Mouse (Mus musculus) neural tube, embryonic 11.5 days (tissue): Measurements from ENCODE around the gene Samd15. TPM values are rescaled to one million over a fixed set of nuclear protein-coding genes. Genes with fewer than 3 reads are reported as not detected.

Experiments
- ATAC-seq: fragments of 200-750 bp; cut with Nextera tagmentation; 2 replicates; pipeline ENCODE4 v1.8.0; 2017; ENCODE audit warnings: moderate number of reproducible peaks, mild to moderate bottlenecking, moderate TSS enrichment, moderate library complexity; ENCODE audit not compliant: insufficient read depth, low FRiP score, low TSS enrichment
- DNase-seq: peaks from one replicate; pipeline ENCODE4 v3.0.0-alpha.2; 2015; ENCODE audit warnings: low spot score
- H3K27ac ChIP-seq: fragments of 300-500 bp; sonication (generic); 2 replicates; pipeline ENCODE4 v1.5.1; 2014; ENCODE audit warnings: low read depth, mild to moderate bottlenecking, low read length
- H3K27me3 ChIP-seq: fragments of 300-500 bp; sonication (generic); 2 replicates; pipeline ENCODE4 v1.6.1; 2014; ENCODE audit warnings: mild to moderate bottlenecking, low read length, mixed read lengths; ENCODE audit not compliant: control insufficient read depth, insufficient read depth
- H3K36me3 ChIP-seq: fragments of 300-500 bp; sonication (generic); 2 replicates; pipeline ENCODE4 v1.6.1; 2014; ENCODE audit warnings: mild to moderate bottlenecking, low read length, moderate library complexity, mixed read lengths; ENCODE audit not compliant: control insufficient read depth, insufficient read depth
- H3K4me1 ChIP-seq: fragments of 300-500 bp; sonication (generic); 2 replicates; pipeline ENCODE4 v1.6.1; 2014; ENCODE audit warnings: low read length, mixed read lengths; ENCODE audit not compliant: control insufficient read depth, insufficient read depth
- H3K4me2 ChIP-seq: fragments of 300-500 bp; sonication (generic); 2 replicates; pipeline ENCODE4 v1.6.1; 2014; ENCODE audit warnings: low read depth, mild to moderate bottlenecking, moderate library complexity
- H3K4me3 ChIP-seq: fragments of 300-500 bp; sonication (generic); 2 replicates; pipeline ENCODE4 v1.5.1; 2014; ENCODE audit warnings: low read depth, low read length
- H3K9ac ChIP-seq: fragments of 300-500 bp; sonication (generic); 2 replicates; pipeline ENCODE4 v1.6.1; 2014; ENCODE audit warnings: mild to moderate bottlenecking, low read length
- H3K9me3 ChIP-seq: fragments of 300-500 bp; sonication (generic); 2 replicates; pipeline ENCODE4 v1.6.1; 2016; ENCODE audit warnings: low read length; ENCODE audit not compliant: control insufficient read depth
- WGBS: fragments of 180-500 bp; shearing (Covaris S2); extraction: QIAGEN DNeasy Blood & Tissue Kit; methylation state at CpG from one replicate; pipeline ENCODE4 v1.1.7; 2014; 5-methylcytosine and 5-hydroxymethylcytosine counted together
- polyA plus RNA-seq: library from polyadenylated mRNA; unstranded; fragments of >200 nt; fragmentation: Nextera tagmentation; extraction: Ambion mirVana; gene quantifications from 2 replicates; pipeline ENCODE4 v1.2.1, GENCODE M21; 2014

The Samd15 gene
- polyA plus RNA-seq, 1 experiment from 2014 or later: 1.8 TPM

- ATAC-seq: no peak
- H3K36me3 ChIP-seq: peaks cover 20% of the 10 kb centered on the region
- H3K9me3 ChIP-seq: no peaks in the 10 kb centered on the region
- H3K4me2 ChIP-seq: no peak overlapping the region
- H3K4me3 ChIP-seq: no peak overlapping the region
- no peak for DNase-seq
- no peaks in the 10 kb centered on the region for H3K27me3 ChIP-seq
- 98% methylated on average over 5 of the region's 5 CpGs for WGBS
- H3K9ac ChIP-seq: no peak overlapping the region
- no peak overlapping the region for H3K27ac ChIP-seq
- H3K4me1 ChIP-seq: no peaks in the 10 kb centered on the region
Observed at GRCm38 (mm10) chr12:87256629-87257028, 57.1 kb downstream of the Samd15 start.

- peaks cover 4% of the 10 kb centered on the region; the same call in 1 of the 2 replicates for H3K4me1 ChIP-seq
- no peak overlapping the region for H3K4me3 ChIP-seq
- no peak for DNase-seq
- no peak overlapping the region for H3K9ac ChIP-seq
- peaks cover 10% of the 10 kb centered on the region for H3K36me3 ChIP-seq
- 95% methylated on average over 8 of the region's 8 CpGs for WGBS
- H3K4me2 ChIP-seq: no peak overlapping the region
- no peak overlapping the region for H3K27ac ChIP-seq
- H3K9me3 ChIP-seq: no peaks in the 10 kb centered on the region
- no peaks in the 10 kb centered on the region for H3K27me3 ChIP-seq
- no peak for ATAC-seq
Observed at GRCm38 (mm10) chr12:87260562-87260961, 61.0 kb downstream of the Samd15 start.

Other genes with a start within 250 kb of the Samd15 start
- gene Zdhhc22, start 209.3 kb upstream of the Samd15 start, polyA plus RNA-seq: 1.4 and 2.1 TPM in 2 replicates
- 0.74 and 0.78 TPM in 2 replicates for gene Tmem63c, start 178.4 kb upstream of the Samd15 start, polyA plus RNA-seq
- gene Ngb, start 97.2 kb upstream of the Samd15 start, polyA plus RNA-seq: 0.24 and 0.56 TPM in 2 replicates
- gene Gstz1, start 52.6 kb upstream of the Samd15 start, polyA plus RNA-seq: 31.8 and 31.9 TPM in 2 replicates
- 14.3 and 17.6 TPM in 2 replicates for gene Pomt2, start 51.8 kb upstream of the Samd15 start, polyA plus RNA-seq
- 4.7 and 5.0 TPM in 2 replicates for gene Tmed8, start 731 bp downstream of the Samd15 start, polyA plus RNA-seq
- 0.78 and 1.6 TPM in 2 replicates for gene Noxred1, start 39.0 kb downstream of the Samd15 start, polyA plus RNA-seq
- 62.5 and 62.9 TPM in 2 replicates for gene Vipas39, start 66.5 kb downstream of the Samd15 start, polyA plus RNA-seq
- 224 and 233 TPM in 2 replicates for gene Ahsa1, start 66.8 kb downstream of the Samd15 start, polyA plus RNA-seq
- gene Ism2, start 100.0 kb downstream of the Samd15 start, polyA plus RNA-seq: 0.34 and 0.94 TPM in 2 replicates
- 55.5 and 70.0 TPM in 2 replicates for gene Sptlc2, start 188.6 kb downstream of the Samd15 start, polyA plus RNA-seq
- 287 and 298 TPM in 2 replicates for gene Slirp, start 244.2 kb downstream of the Samd15 start, polyA plus RNA-seq
- gene Alkbh1, start 244.3 kb downstream of the Samd15 start, polyA plus RNA-seq: 45.6 and 47.0 TPM in 2 replicates